Mouse (Mus musculus): ENCODE data around the gene Cux1. TPM values are rescaled to one million over a fixed set of nuclear protein-coding genes. Genes with fewer than 3 reads are reported as not detected.

The Cux1 gene
- polyA plus RNA-seq, 2 experiments, result 39.0 to 64.3 TPM

DNA sequence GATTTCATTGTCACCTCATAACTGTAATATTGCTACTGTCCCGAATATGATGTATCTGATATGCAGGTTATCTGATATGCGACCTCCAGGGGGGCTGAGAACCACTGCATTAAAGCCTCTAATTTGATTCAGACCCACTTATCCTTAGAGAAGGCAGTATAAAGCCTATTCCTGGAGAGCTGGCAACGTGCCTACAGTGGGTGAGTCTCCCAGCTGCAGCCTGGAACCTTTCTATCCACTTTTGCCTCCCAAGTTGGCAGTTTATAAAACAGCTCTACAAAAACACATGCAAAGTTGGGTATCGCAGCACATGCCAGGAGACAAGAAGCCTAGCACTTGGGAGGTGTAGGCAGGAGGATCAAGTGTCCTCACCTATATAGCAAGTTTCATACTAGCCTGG is 303.9 kb downstream of the Cux1 start:
- no peaks in the 10 kb centered on the region for H3K27me3 ChIP-seq (ENCODE audit: control insufficient read depth, insufficient read depth, low read length)
- peaks cover 2% of the 10 kb centered on the region; the same call in 1 of the 2 replicates for H3K4me1 ChIP-seq (ENCODE audit: control insufficient read depth, insufficient read depth, low read length)
- no peak overlapping the region for H3K4me2 ChIP-seq (replicated peaks; ENCODE audit: low read depth, low read length, severe bottlenecking)
- no peak for TF ChIP-seq POLR2A (IDR thresholded peaks at IDR 0.05; ENCODE audit: borderline replicate concordance, extremely low read depth, insufficient read depth, insufficient read length)
- H3K4me3 ChIP-seq (replicated peaks; ENCODE audit: low read length), result no peak overlapping the region
- H3K27ac ChIP-seq (replicated peaks; ENCODE audit: low read depth, low read length), result no peak overlapping the region
- H3K9me3 ChIP-seq (ENCODE audit: control insufficient read depth, low read length), result no peaks in the 10 kb centered on the region
- no peaks in the 10 kb centered on the region for H3K36me3 ChIP-seq (ENCODE audit: control insufficient read depth, insufficient read depth, low read length)
- ATAC-seq (ENCODE audit: low FRiP score, low read depth), result no peak
- WGBS, result 69% methylated on average over 4 of the region's 4 CpGs
- no peak overlapping the region for H3K9ac ChIP-seq (ENCODE audit: low read depth, low read length, severe bottlenecking)
- DNase-seq (ENCODE audit: low spot score), result no peak

DNA sequence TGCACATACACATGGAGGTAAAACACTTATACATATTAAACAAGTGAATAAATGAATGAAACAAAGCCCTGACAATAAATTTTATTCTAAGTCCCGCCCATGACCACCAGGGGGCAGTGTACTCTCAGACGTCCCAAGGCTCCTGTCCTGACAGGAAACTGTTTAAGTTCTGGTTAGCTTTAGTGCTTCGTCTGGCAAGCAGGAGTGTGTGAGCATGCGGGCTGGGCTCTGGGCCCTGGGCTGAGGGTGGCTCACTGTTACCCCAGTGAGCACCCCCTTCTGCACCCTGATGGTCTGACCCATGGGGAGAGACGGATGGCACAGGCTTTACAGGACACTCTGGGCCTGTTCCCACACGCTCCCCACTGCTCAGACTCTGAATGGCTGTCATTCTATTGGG is 308.4 kb downstream of the Cux1 start:
- DNase-seq (ENCODE audit: low spot score) (peak; percentile 81), ATAC-seq (ENCODE audit: low FRiP score, low read depth) (peak; percentile 68; the same call in 1 of the 2 replicates)
- no peaks in the 10 kb centered on the region for H3K9me3 ChIP-seq (ENCODE audit: control insufficient read depth, low read length)
- no peak overlapping the region for H3K4me3 ChIP-seq (replicated peaks; ENCODE audit: low read length)
- H3K4me1 ChIP-seq (ENCODE audit: control insufficient read depth, insufficient read depth, low read length), result peaks cover 2% of the 10 kb centered on the region; the same call in 1 of the 2 replicates
- TF ChIP-seq POLR2A (IDR thresholded peaks at IDR 0.05; ENCODE audit: borderline replicate concordance, extremely low read depth, insufficient read depth, insufficient read length), result no peak
- no peak overlapping the region for H3K9ac ChIP-seq (ENCODE audit: low read depth, low read length, severe bottlenecking)
- H3K36me3 ChIP-seq (ENCODE audit: control insufficient read depth, insufficient read depth, low read length), result no peaks in the 10 kb centered on the region
- no peak overlapping the region for H3K4me2 ChIP-seq (replicated peaks; ENCODE audit: low read depth, low read length, severe bottlenecking)
- no peaks in the 10 kb centered on the region for H3K27me3 ChIP-seq (ENCODE audit: control insufficient read depth, insufficient read depth, low read length)
- H3K27ac ChIP-seq (replicated peaks; ENCODE audit: low read depth, low read length), result no peak overlapping the region
- 20% methylated on average over 6 of the region's 6 CpGs for WGBS

DNA sequence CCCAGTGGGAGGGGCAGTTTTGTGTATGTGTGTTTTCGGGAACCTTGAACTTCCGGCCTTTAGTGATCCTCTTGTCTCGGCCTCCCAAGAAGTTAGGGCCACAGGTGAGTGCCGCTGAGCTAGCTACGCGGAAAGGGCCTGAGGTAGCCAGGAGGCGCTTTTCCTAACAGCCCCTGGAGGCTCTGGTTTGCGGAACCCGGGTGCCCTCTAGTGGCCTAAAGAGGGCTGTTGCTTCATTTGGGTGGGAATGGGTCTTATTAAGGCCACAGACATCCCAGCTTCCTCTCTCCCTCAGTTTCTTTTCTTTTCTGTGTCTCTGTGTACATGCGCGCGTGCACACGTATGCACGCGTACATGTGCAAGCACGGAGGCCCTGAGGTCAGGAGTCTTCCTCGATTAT is 314.4 kb downstream of the Cux1 start:
- Histone ChIP-seq H3K4me1 (ENCODE audit: control insufficient read depth, insufficient read depth, low read length) (no peaks in the 10 kb centered on the region), H3K9me3 (ENCODE audit: control insufficient read depth, low read length) (no peaks in the 10 kb centered on the region), H3K27ac (replicated peaks; ENCODE audit: low read depth, low read length) (no peak overlapping the region), H3K27me3 (ENCODE audit: control insufficient read depth, insufficient read depth, low read length) (no peaks in the 10 kb centered on the region), H3K4me3 (replicated peaks; ENCODE audit: low read length) (no peak overlapping the region), H3K9ac (ENCODE audit: low read depth, low read length, severe bottlenecking) (no peak overlapping the region), H3K36me3 (ENCODE audit: control insufficient read depth, insufficient read depth, low read length) (peaks cover 9% of the 10 kb centered on the region; the same call in 1 of the 2 replicates), H3K4me2 (replicated peaks; ENCODE audit: low read depth, low read length, severe bottlenecking) (no peak overlapping the region)
- DNase-seq (ENCODE audit: low spot score) (peak; percentile 77), ATAC-seq (ENCODE audit: low FRiP score, low read depth) (peak; percentile 56; the same call in 1 of the 2 replicates)
- WGBS, result 18% methylated on average over 16 of the region's 17 CpGs
- no peak for TF ChIP-seq POLR2A (IDR thresholded peaks at IDR 0.05; ENCODE audit: borderline replicate concordance, extremely low read depth, insufficient read depth, insufficient read length)

DNA sequence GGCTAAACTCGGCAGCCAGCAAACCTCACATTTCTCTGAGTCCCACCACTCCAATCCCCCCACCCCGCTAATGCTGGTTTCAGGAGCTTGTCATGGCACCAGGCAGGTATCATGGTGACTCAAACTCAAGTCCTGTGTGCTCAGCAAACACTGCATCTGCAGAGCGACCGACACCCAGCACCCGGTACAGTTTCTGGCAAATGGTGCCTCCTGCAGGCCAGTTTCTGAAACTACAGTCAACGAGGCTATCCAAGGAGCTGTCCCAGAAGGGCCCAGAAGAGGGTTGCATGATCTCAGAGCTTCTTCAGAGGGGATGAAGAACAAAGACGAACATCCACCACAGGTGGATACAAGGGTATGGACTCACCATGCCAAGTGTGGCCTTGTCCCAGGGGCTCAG is 316.3 kb downstream of the Cux1 start:
- no peaks in the 10 kb centered on the region for H3K27me3 ChIP-seq (ENCODE audit: control insufficient read depth, insufficient read depth, low read length)
- WGBS, result 48% methylated on average over 7 of the region's 7 CpGs
- no peak overlapping the region for H3K27ac ChIP-seq (replicated peaks; ENCODE audit: low read depth, low read length)
- no peak overlapping the region for H3K4me3 ChIP-seq (replicated peaks; ENCODE audit: low read length)
- no peaks in the 10 kb centered on the region for H3K9me3 ChIP-seq (ENCODE audit: control insufficient read depth, low read length)
- H3K9ac ChIP-seq (ENCODE audit: low read depth, low read length, severe bottlenecking), result no peak overlapping the region
- H3K4me1 ChIP-seq (ENCODE audit: control insufficient read depth, insufficient read depth, low read length), result no peaks in the 10 kb centered on the region
- peaks cover 9% of the 10 kb centered on the region; the same call in 1 of the 2 replicates for H3K36me3 ChIP-seq (ENCODE audit: control insufficient read depth, insufficient read depth, low read length)
- H3K4me2 ChIP-seq (replicated peaks; ENCODE audit: low read depth, low read length, severe bottlenecking), result no peak overlapping the region
- TF ChIP-seq POLR2A (IDR thresholded peaks at IDR 0.05; ENCODE audit: borderline replicate concordance, extremely low read depth, insufficient read depth, insufficient read length), result no peak
- DNase-seq (ENCODE audit: low spot score) (no peak), ATAC-seq (ENCODE audit: low FRiP score, low read depth) (no peak)

DNA sequence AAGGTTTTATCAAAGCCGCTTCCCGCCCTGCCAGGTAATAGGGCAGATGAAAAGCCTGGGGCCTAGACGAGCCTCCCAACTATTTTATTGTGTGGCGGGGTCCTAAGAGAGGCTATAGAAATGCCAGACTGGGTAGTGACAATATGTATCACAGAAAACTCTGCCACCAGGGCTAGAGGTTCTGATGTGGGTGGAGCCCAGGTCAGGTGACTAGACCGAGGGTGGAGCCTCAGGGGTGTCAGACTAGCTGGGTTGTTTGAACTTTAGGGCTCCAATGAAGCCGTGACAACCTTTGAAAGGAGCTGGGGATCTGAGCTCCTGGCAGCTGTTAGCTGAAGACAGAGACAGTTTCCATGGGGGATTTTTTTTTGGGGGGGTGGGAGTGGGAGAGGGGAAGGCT is 318.8 kb downstream of the Cux1 start:
- Histone ChIP-seq H3K36me3 (ENCODE audit: control insufficient read depth, insufficient read depth, low read length) (peaks cover 7% of the 10 kb centered on the region; the same call in 1 of the 2 replicates), H3K27ac (replicated peaks; ENCODE audit: low read depth, low read length) (no peak overlapping the region), H3K9ac (ENCODE audit: low read depth, low read length, severe bottlenecking) (no peak overlapping the region), H3K4me1 (ENCODE audit: control insufficient read depth, insufficient read depth, low read length) (peaks cover 13% of the 10 kb centered on the region), H3K27me3 (ENCODE audit: control insufficient read depth, insufficient read depth, low read length) (no peaks in the 10 kb centered on the region), H3K4me2 (replicated peaks; ENCODE audit: low read depth, low read length, severe bottlenecking) (no peak overlapping the region), H3K9me3 (ENCODE audit: control insufficient read depth, low read length) (no peaks in the 10 kb centered on the region), H3K4me3 (replicated peaks; ENCODE audit: low read length) (no peak overlapping the region)
- DNase-seq (ENCODE audit: low spot score) (no peak), ATAC-seq (ENCODE audit: low FRiP score, low read depth) (no peak)
- 55% methylated on average over 6 of the region's 6 CpGs for WGBS
- TF ChIP-seq POLR2A (IDR thresholded peaks at IDR 0.05; ENCODE audit: borderline replicate concordance, extremely low read depth, insufficient read depth, insufficient read length), result no peak

DNA sequence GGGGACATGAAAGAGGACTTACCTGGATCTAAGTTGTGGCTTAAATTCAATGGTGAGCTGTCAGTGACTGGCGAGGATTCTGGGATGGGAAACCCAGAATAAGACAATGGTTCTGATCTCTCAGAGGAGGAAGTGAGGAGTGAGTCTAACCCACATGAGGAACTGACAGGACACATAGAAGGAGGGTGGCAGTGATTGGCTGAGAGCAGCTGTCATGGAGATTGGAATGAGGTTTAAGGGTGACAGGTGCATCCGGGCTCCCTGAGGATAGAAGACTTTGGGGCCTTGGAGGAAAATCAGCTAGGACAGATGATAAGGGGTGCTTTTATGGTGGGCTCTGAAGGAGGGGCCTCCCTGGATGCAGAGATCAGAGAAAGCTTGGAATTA is 320.8 kb downstream of the Cux1 start, which contains the start of gene Sh2b2:
TSS of gene Sh2b2 (minus strand) at position 105 of the 387 bp plus-strand sequence.
- H3K27me3 ChIP-seq (ENCODE audit: control insufficient read depth, insufficient read depth, low read length), result no peaks in the 10 kb centered on the region
- peak within 1 kb of the TSS; percentile 76 for H3K4me3 ChIP-seq (replicated peaks; ENCODE audit: low read length)
- peaks cover 17% of the 10 kb centered on the region for H3K4me1 ChIP-seq (ENCODE audit: control insufficient read depth, insufficient read depth, low read length)
- H3K9me3 ChIP-seq (ENCODE audit: control insufficient read depth, low read length), result no peaks in the 10 kb centered on the region
- H3K36me3 ChIP-seq (ENCODE audit: control insufficient read depth, insufficient read depth, low read length), result peaks cover 4% of the 10 kb centered on the region; the same call in 1 of the 2 replicates
- TF ChIP-seq POLR2A (IDR thresholded peaks at IDR 0.05; ENCODE audit: borderline replicate concordance, extremely low read depth, insufficient read depth, insufficient read length), result no peak
- peak within 1 kb of the TSS; percentile 70; the same call in 1 of the 2 replicates for H3K9ac ChIP-seq (ENCODE audit: low read depth, low read length, severe bottlenecking)
- DNase-seq (ENCODE audit: low spot score), result no peak
- no peak within 1 kb of the TSS for H3K27ac ChIP-seq (replicated peaks; ENCODE audit: low read depth, low read length)
- peak within 1 kb of the TSS; percentile 95 for H3K4me2 ChIP-seq (replicated peaks; ENCODE audit: low read depth, low read length, severe bottlenecking)
- WGBS, result 89% methylated on average over 2 of the region's 2 CpGs
- no peak for ATAC-seq (ENCODE audit: low FRiP score, low read depth)
